ENCODE assay signal across 17 mouse cellular contexts in genomic region chr14:80722766-80723531, GRCm38 (mm10).
"Had no signal": no experiment of that assay in that cellular context is flagged by ENCODE, and none has a peak within 500 bp of the region (broad histone marks: within the 10 kb centered on the region; RNA-seq: fewer than 3 reads in every experiment).

No protein-coding gene starts in this region.

- H3K27me3 ChIP-seq: midbrain, embryonic 13.5 days; neural tube, embryonic 13.5 days; neural tube, embryonic 15.5 days; stomach, embryonic 15.5 days had no signal

- H3K4me3 ChIP-seq: midbrain, embryonic 10.5 days; midbrain, embryonic 13.5 days; myocyte; neural tube, embryonic 13.5 days; neural tube, embryonic 15.5 days; stomach, embryonic 15.5 days had no signal

- H3K4me1 ChIP-seq: midbrain, embryonic 10.5 days; midbrain, embryonic 13.5 days; neural tube, embryonic 13.5 days; neural tube, embryonic 15.5 days; stomach, embryonic 15.5 days had no signal

- H3K9me3 ChIP-seq: midbrain, embryonic 10.5 days; midbrain, embryonic 13.5 days; neural tube, embryonic 13.5 days; neural tube, embryonic 15.5 days; stomach, embryonic 15.5 days had no signal

- ATAC-seq: midbrain, embryonic 13.5 days; midbrain, embryonic 16.5 days had no signal

- H3K27ac ChIP-seq: midbrain, embryonic 10.5 days; midbrain, embryonic 13.5 days; neural tube, embryonic 13.5 days; neural tube, embryonic 15.5 days; stomach, embryonic 15.5 days; stomach, postnatal 0 days had no signal

- DNase-seq: lung, adult 18-20 months; lung, embryonic 14.5 days; lung, postnatal 10 days; lung, postnatal 4 days; right cerebral cortex, adult 18-20 months; right cerebral cortex, postnatal 14 days; thymus, adult 2 months; thymus, postnatal 25 days; thymus, postnatal 4 days had no signal

- H3K36me3 ChIP-seq: midbrain, embryonic 10.5 days; midbrain, embryonic 13.5 days; neural tube, embryonic 13.5 days; neural tube, embryonic 15.5 days; stomach, embryonic 15.5 days had no signal

- H3K9ac ChIP-seq: lung, embryonic 14.5 days; midbrain, embryonic 13.5 days; neural tube, embryonic 13.5 days; neural tube, embryonic 15.5 days; stomach, embryonic 15.5 days had no signal

- H3K4me2 ChIP-seq: lung, embryonic 14.5 days; midbrain, embryonic 13.5 days; neural tube, embryonic 13.5 days; neural tube, embryonic 15.5 days; stomach, embryonic 15.5 days had no signal
